Mouse (Mus musculus) frontal cortex, postnatal 36 days (tissue): ENCODE results near the gene Hist1h1d.
"Not testable (repeated sequence)": the region's sequence is repeated elsewhere in the genome, so short reads cannot be mapped to it uniquely, and the experiment has no call there.

Experiments used
- DNase-seq, 2 experiments: peaks; one replicate each; pipeline ENCODE4 v3.0.0; 2022; ENCODE audit warnings: low spot score in 2 of 2

The Hist1h1d gene

DNA sequence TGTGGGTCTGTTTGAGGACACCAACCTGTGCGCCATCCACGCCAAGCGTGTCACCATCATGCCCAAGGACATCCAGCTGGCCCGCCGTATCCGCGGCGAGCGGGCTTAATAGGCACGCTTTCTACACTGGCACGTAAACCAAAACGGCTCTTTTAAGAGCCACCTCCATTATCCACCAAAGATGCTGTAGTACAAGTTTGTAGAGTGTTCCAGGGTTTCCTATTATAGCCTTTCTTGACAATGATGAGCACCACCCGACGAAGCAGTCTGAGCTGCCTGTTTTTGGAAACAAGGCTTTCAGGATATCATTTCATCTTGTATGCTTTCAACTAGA is 8.3 kb upstream of the Hist1h1d start:
- DNase-seq: not testable (repeated sequence)

DNA sequence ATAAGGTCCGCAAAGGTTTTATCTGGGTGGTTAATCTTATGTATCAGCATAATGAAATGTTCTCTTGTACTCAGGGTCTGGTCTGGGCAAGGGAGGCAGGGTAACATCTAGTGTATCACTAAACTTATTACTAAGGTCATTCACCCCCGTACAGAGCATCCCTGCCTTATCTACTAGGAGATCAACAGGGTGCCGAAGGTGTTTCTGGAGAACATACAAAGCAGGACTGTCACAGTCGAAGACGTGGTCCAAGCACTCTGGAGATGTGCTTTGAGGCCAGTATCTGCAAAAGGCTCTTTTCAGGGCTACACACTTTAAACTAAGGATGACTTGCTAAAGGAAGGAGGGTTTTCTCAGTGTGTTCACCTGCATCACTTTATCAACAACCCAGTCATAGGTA is 6.4 kb upstream of the Hist1h1d start:
- DNase-seq: no peak

GRCm38 (mm10) chr13:23550761-23551145 is 2.3 kb upstream of the Hist1h1d start:
- no peak for DNase-seq

GRCm38 (mm10) chr13:23551146-23551834 is 1.8 kb upstream of the Hist1h1d start, which contains the start of gene Hist1h4f:
Hist1h4f (minus strand) TSS chr13:23551648.
- DNase-seq: peak; percentile 89 to 96

GRCm38 (mm10) chr13:23551931-23552914 is 839 bp upstream of the Hist1h1d start:
- DNase-seq: no peak

- DNase-seq: no peak
Observed at GRCm38 (mm10) chr13:23554393-23554792, 1.3 kb downstream of the Hist1h1d start.

GRCm38 (mm10) chr13:23554925-23555838 is 2.1 kb downstream of the Hist1h1d start:
- DNase-seq: peak; percentile 78 to 90

DNA sequence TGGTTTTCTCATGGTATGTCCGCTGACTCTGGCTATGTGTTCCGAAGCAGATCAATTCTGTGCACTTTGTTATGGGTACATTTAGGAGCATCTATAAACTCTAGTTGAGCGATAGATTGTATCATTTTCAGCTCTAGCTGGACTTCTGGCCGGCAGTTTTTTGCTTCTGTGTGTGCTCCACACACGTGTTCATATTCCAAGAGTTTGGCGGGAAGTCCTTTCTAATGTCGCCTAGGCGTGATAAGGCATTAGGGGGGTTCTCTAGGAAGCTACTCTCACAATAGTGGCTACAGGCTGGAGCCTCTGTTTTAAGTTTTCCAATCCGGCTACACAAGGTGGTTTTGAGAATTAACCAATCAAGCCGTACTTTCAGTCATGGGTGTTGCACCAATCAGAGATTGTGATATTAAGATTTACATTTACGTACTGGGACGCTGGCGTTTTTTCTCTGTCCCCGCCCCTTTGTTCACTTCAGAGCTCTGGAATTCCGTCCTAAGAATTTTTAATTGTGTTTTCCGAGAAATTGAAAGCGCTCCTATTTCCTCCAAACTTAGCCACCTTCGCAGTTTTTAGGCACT is 2.9 kb downstream of the Hist1h1d start:
- peak; percentile 63 to 86 for DNase-seq

GRCm38 (mm10) chr13:23556906-23557305 is 3.8 kb downstream of the Hist1h1d start:
- no peak for DNase-seq

DNA sequence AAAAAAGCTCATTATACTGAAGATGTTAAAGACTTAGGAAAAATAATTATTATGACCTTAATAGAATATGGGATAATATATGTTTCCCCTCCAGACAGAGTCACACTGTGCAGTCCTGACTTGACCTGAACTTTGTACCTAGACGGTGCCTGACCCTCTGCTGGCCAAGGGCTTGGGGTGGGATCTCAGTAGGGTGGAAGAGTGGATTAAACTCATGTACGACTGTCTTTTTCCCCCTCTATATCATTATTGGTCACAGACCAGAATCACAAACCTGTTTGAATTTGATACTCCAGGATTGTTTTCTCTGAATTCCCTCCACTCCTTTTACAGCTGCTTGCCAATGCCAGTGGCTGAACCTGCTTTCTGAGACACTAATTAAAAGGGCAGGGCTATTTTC is 7.6 kb downstream of the Hist1h1d start:
- not testable (repeated sequence) for DNase-seq

DNA sequence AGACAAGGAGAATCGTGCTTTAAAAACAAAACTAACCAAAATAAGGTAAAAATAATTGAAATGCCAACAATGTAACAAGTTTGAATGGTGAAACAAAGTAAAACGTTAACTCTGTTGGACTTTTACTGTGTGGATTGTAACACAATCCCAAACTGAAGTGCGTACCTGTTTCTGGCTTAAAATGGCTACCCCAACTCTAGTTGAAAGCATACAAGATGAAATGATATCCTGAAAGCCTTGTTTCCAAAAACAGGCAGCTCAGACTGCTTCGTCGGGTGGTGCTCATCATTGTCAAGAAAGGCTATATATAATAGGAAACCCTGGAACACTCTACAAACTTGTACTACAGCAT is 8.4 kb downstream of the Hist1h1d start:
- not testable (repeated sequence) for DNase-seq

DNA sequence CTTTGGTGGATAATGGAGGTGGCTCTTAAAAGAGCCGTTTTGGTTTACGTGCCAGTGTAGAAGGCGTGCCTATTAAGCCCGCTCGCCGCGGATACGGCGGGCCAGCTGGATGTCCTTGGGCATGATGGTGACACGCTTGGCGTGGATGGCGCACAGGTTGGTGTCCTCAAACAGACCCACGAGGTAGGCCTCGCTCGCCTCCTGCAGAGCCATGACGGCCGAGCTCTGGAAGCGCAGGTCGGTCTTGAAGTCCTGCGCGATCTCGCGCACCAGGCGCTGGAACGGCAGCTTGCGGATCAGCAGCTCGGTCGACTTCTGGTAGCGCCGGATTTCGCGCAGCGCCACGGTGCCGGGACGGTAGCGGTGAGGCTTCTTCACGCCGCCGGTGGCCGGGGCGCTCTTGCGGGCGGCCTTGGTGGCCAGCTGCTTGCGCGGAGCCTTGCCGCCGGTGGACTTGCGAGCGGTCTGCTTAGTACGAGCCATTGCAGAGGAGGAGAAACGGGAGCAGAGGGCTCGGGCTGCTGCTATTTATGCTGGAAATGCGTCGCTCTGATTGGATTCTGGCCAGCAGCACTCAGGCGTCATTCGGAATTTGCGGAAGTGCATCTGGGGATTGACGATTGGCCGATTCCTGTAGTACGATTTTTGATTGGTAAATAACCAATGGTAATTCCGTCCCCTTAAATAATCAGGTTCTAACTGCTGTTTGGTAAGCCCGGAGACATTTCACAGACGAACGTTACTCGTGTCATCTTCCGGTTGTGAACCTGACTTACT is 9.0 kb downstream of the Hist1h1d start, which contains the start of gene Hist1h3e:
Gene Hist1h3e (minus strand): TSS at position 487 of the 777 bp plus-strand sequence.
- peak; percentile 96 to 98 for DNase-seq

DNA sequence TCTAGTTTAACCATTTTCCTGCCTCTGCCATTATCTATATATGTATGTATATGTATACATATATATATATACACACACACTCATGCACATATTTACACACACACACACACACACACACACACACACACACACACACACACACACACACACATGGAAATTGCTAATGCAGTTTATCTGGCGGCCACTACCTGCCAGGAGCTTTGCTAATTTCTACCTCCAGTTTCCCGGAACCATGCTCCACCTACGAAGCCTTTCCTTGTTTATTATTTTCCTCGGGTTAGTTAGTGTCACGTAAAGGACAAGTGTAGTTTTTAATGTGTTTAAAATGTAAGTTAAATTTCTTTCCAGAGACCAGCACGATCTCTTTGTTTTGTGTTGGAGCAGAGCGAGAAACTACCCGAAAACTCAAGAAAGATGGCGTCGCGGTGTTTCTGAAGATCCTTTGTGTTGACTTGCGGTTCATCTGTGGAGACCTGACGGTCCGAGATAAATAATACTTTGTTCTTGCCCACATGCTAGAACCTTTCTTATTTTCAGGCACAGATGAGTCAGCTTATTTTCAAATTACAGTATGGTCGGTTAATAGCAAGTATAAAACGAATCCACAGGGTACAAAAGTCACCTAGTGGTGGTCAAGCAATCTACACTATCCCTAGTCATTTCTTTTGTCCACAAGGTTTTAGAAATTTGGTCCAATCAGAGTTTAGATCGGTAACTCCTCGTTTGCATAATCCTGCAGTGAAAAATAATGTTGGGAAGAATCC is 9.8 kb downstream of the Hist1h1d start:
- peak in 1 of 2 experiments; percentile 63 for DNase-seq

GRCm38 (mm10) chr13:23564482-23564881 is 11.4 kb downstream of the Hist1h1d start:
- DNase-seq: no peak

GRCm38 (mm10) chr13:23570261-23571021 is 17.4 kb downstream of the Hist1h1d start:
- DNase-seq: not testable (repeated sequence)

DNA sequence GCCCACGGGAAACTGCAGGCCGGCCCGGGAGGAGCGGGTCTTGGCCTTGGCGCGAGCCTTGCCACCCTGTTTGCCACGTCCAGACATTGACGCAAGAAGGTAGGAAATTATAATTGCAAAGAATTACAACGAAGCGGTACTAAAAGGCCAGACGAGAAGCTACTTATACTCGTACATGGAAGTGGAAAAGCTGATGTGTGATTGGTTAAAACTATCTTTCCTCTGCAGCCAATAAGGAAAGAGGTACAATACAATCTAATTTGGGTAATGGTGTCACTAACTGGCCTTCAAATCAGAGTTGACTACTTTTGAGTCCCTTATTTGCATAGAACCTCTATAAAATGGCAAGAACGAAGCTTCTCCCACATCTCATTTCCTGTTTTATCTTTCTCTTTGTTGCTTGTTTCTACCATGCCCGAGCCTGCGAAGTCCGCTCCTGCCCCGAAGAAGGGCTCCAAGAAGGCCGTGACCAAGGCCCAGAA is 18.0 kb downstream of the Hist1h1d start, which contains the start of the genes Hist1h2ae and Hist1h2bg:
Gene Hist1h2ae (minus strand): TSS at position 199 of the 482 bp plus-strand sequence.
Gene Hist1h2bg (plus strand): TSS at position 375 of the 482 bp plus-strand sequence.
- DNase-seq: peak; percentile 79 to 86

DNA sequence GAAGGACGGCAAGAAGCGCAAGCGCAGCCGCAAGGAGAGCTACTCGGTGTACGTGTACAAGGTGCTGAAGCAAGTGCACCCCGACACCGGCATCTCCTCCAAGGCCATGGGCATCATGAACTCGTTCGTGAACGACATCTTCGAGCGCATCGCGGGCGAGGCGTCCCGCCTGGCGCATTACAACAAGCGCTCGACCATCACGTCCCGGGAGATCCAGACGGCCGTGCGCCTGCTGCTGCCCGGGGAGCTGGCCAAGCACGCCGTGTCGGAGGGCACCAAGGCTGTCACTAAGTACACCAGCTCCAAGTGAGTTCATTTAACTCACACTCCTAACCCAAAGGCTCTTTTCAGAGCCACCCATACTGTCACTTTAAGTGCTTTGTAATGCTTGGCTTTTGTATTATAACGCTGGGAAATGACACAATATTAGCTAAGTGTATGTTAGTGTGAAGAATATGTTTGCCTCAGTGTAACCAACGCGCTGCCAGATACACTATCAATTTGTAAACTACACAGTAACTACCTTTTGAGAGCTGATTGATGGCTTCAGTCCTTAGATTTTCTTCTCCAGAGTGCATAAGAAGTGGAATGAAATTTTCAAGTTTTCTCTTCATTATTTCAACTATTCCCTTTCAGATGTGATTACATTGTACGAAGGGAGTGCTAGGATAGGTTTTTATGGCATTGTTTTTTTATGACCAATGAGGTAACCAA is 18.6 kb downstream of the Hist1h1d start:
- peak in 1 of 2 experiments; percentile 30 for DNase-seq
